Mouse (Mus musculus) limb, embryonic 11.5 days (tissue): ENCODE data around the gene Dmpk. TPM values are rescaled to one million over a fixed set of nuclear protein-coding genes. Genes with fewer than 3 reads are reported as not detected.
"Not testable (repeated sequence)": the region's sequence is repeated elsewhere in the genome, so short reads cannot be mapped to it uniquely, and the experiment has no call there.

Experiments used
- ATAC-seq: fragments of 200-750 bp; cut with Nextera tagmentation; 2 replicates; pipeline ENCODE4 v1.8.0; 2017; ENCODE audit warnings: low read depth; ENCODE audit not compliant: insufficient number of reproducible peaks, low FRiP score, low TSS enrichment
- DNase-seq: peaks from one replicate; pipeline ENCODE4 v3.0.0-alpha.2; 2015; ENCODE audit warnings: low spot score
- H3K27ac ChIP-seq: fragments of 300-500 bp; sonication (generic); replicated peaks from 2 replicates; pipeline ENCODE4 v1.5.1; 2014; ENCODE audit warnings: low read depth, mild to moderate bottlenecking, low read length
- H3K27me3 ChIP-seq: fragments of 300-500 bp; sonication (generic); 2 replicates; pipeline ENCODE4 v1.6.1; 2014; ENCODE audit warnings: mild to moderate bottlenecking, low read length, mixed read lengths; ENCODE audit not compliant: control insufficient read depth, insufficient read depth
- H3K36me3 ChIP-seq: fragments of 300-500 bp; sonication (generic); 2 replicates; pipeline ENCODE4 v1.6.1; 2014; ENCODE audit warnings: mild to moderate bottlenecking, low read length, moderate library complexity, mixed read lengths; ENCODE audit not compliant: control insufficient read depth, insufficient read depth
- H3K4me1 ChIP-seq: fragments of 300-500 bp; sonication (generic); 2 replicates; pipeline ENCODE4 v1.6.1; 2014; ENCODE audit warnings: low read length, mixed read lengths; ENCODE audit not compliant: control insufficient read depth, insufficient read depth
- H3K4me2 ChIP-seq: fragments of 300-500 bp; sonication (generic); 2 replicates; pipeline ENCODE4 v1.6.1; 2014; ENCODE audit warnings: low read depth, mild to moderate bottlenecking, moderate library complexity; ENCODE audit not compliant: severe bottlenecking
- H3K4me3 ChIP-seq: fragments of 300-500 bp; sonication (generic); 2 replicates; pipeline ENCODE4 v1.5.1; 2014; ENCODE audit warnings: low read depth, low read length
- H3K9ac ChIP-seq: fragments of 300-500 bp; sonication (generic); 2 replicates; pipeline ENCODE4 v1.6.1; 2014; ENCODE audit warnings: mild to moderate bottlenecking, low read length
- H3K9me3 ChIP-seq: fragments of 300-500 bp; sonication (generic); 2 replicates; pipeline ENCODE4 v1.6.1; 2016; ENCODE audit warnings: low read length; ENCODE audit not compliant: control insufficient read depth
- WGBS: fragments of 180-500 bp; shearing (Covaris S2); extraction: QIAGEN DNeasy Blood & Tissue Kit; methylation state at CpG from one replicate; pipeline ENCODE4 v1.1.7; 2014; 5-methylcytosine and 5-hydroxymethylcytosine counted together
- polyA plus RNA-seq: library from polyadenylated mRNA; unstranded; fragments of >200 nt; fragmentation: Nextera tagmentation; extraction: Ambion mirVana; gene quantifications from 2 replicates; pipeline ENCODE4 v1.2.1, GENCODE M21; 2014

Gene Dmpk
- polyA plus RNA-seq, 1 experiment from 2014 or later = 8.6 TPM

DNA sequence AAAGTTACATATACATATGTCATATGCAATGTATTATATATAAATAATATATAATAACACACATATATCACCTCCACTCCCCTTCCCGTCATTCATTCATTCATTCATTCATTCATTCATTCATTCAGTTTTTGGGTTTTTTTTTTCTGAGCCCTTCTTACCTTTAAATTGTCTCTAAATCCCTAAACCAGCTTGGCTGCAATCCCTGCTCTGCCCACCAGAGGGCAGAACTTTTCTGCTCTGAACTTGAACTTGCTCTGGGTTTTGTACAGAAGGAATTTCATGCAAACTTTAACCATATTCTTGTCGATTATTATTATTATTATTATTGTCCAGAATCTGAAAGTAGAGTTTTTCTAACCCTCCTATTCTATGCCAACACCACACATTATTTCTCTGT, 14.9 kb upstream of the Dmpk start:
- Histone ChIP-seq H3K9me3 (peaks cover 5% of the 10 kb centered on the region), H3K27me3 (peaks cover 36% of the 10 kb centered on the region), H3K4me1 (no peaks in the 10 kb centered on the region), H3K4me3 (no peak overlapping the region), H3K4me2 (no peak overlapping the region), H3K36me3 (no peaks in the 10 kb centered on the region), H3K27ac (no peak overlapping the region), H3K9ac (no peak overlapping the region)
- DNase-seq (peak; percentile 88), ATAC-seq (no peak)
- WGBS = 11% methylated on average over 2 of the region's 2 CpGs

GRCm38 (mm10) chr7:19069500-19069899, 14.1 kb upstream of the Dmpk start:
- Histone ChIP-seq H3K9ac (no peak overlapping the region), H3K4me2 (no peak overlapping the region), H3K36me3 (no peaks in the 10 kb centered on the region), H3K4me1 (no peaks in the 10 kb centered on the region), H3K4me3 (no peak overlapping the region), H3K9me3 (peaks cover 5% of the 10 kb centered on the region), H3K27me3 (peaks cover 31% of the 10 kb centered on the region), H3K27ac (no peak overlapping the region)
- no peak for DNase-seq
- ATAC-seq = no peak
- 46% methylated on average over 3 of the region's 3 CpGs for WGBS

DNA sequence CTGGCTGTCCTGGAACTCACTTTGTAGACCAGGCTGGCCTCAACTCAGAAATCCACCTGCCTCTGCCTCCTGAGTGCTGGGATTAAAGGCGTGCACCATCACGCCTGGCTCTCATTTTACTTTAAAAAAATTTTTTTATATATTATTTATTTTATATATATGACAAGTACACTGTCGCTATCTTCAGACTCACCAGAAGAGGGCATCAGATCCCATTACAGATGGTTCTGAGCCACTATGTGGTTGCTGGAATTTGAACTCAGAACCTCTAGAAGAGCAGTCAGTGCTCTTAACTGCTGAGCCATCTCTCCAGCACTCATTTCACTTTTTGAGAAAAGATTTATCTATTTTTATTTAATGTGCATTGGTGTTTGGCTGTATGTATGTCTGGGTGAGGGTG, 12.6 kb upstream of the Dmpk start:
- H3K9ac ChIP-seq, H3K27ac ChIP-seq, H3K4me2 ChIP-seq, H3K4me3 ChIP-seq, ATAC-seq, H3K9me3 ChIP-seq, DNase-seq, H3K36me3 ChIP-seq, H3K4me1 ChIP-seq: not testable (repeated sequence)
- WGBS = 53% methylated on average over 3 of the region's 3 CpGs
- peaks cover 15% of the 10 kb centered on the region for H3K27me3 ChIP-seq

- ATAC-seq (no peak), DNase-seq (no peak)
- no peak overlapping the region for H3K9ac ChIP-seq
- no peak overlapping the region for H3K4me3 ChIP-seq
- no peaks in the 10 kb centered on the region for H3K9me3 ChIP-seq
- 81% methylated on average over 9 of the region's 9 CpGs for WGBS
- H3K4me1 ChIP-seq = peaks cover 13% of the 10 kb centered on the region
- peaks cover 5% of the 10 kb centered on the region; the same call in 1 of the 2 replicates for H3K36me3 ChIP-seq
- no peak overlapping the region for H3K4me2 ChIP-seq
- no peak overlapping the region for H3K27ac ChIP-seq
- no peaks in the 10 kb centered on the region for H3K27me3 ChIP-seq
Observed at GRCm38 (mm10) chr7:19073504-19073903, 10.1 kb upstream of the Dmpk start.

DNA sequence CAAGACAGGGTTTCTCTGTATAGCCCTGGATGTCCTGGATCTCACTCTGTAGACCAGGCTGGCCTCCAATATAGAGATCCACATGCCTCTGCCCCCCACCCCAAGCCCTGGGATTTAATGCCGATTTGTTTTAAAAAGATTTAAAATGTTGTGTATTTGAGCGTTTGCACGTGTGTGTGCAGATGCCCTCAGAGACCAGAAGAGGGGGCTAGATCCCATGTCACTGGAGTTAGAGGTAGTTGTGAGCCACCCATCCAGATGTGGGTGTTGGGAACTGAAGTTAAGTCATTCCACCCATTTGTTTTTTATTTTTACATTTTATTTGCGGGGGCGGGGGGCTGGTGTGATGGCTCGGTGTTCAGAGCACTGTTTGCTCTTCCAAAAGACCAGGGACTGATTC, 9.2 kb upstream of the Dmpk start:
- peaks cover 8% of the 10 kb centered on the region for H3K36me3 ChIP-seq
- DNase-seq (no peak), ATAC-seq (no peak)
- H3K9ac ChIP-seq = no peak overlapping the region
- no peaks in the 10 kb centered on the region for H3K9me3 ChIP-seq
- no peaks in the 10 kb centered on the region for H3K27me3 ChIP-seq
- 92% methylated on average over 6 of the region's 6 CpGs for WGBS
- H3K4me2 ChIP-seq = no peak overlapping the region
- no peak overlapping the region for H3K27ac ChIP-seq
- H3K4me3 ChIP-seq = no peak overlapping the region
- peaks cover 13% of the 10 kb centered on the region for H3K4me1 ChIP-seq

DNA sequence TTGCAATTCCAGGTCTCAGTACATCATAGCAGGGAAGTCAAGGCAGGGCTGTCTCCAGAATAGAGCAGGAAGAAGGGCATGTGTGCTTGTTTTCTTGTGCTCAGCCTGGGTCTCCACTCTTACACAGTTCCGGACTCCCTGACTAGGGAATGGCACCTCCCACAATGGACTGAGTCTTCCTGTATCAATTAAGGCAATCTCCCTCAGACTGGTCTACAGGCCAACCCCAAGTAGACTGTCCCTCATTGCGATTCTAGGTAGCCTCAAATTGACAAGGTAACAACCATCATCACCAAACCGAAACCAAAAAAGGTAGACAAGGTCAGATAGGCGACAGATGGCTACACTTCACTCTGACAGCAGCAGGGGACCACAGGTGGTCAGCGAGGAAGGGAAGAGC, 8.4 kb upstream of the Dmpk start:
- Histone ChIP-seq H3K27ac (no peak overlapping the region), H3K9ac (no peak overlapping the region), H3K4me2 (peak overlapping the region; percentile 35), H3K4me1 (peaks cover 13% of the 10 kb centered on the region), H3K27me3 (no peaks in the 10 kb centered on the region), H3K36me3 (peaks cover 14% of the 10 kb centered on the region), H3K9me3 (no peaks in the 10 kb centered on the region), H3K4me3 (peak overlapping the region; percentile 85; the same call in 1 of the 2 replicates)
- WGBS = 67% methylated on average over 5 of the region's 5 CpGs
- DNase-seq (no peak), ATAC-seq (no peak; the same call in 1 of the 2 replicates)

- DNase-seq (peak; percentile 99), ATAC-seq (peak; percentile 99)
- no peaks in the 10 kb centered on the region for H3K9me3 ChIP-seq
- peaks cover 13% of the 10 kb centered on the region for H3K4me1 ChIP-seq
- peak within 1 kb of the TSS; percentile 85 for H3K4me3 ChIP-seq
- H3K4me2 ChIP-seq = peak within 1 kb of the TSS; percentile 96
- H3K9ac ChIP-seq = peak within 1 kb of the TSS; percentile 97
- H3K27ac ChIP-seq = peak within 1 kb of the TSS; percentile 52; the same call in 1 of the 2 replicates
- H3K36me3 ChIP-seq = peaks cover 20% of the 10 kb centered on the region
- 2% methylated on average over 58 of the region's 91 CpGs for WGBS
- H3K27me3 ChIP-seq = no peaks in the 10 kb centered on the region
Observed at GRCm38 (mm10) chr7:19075723-19076585, 7.7 kb upstream of the Dmpk start, which contains the start of gene Dmwd. Gene Dmwd (plus strand): TSS chr7:19076227.

DNA sequence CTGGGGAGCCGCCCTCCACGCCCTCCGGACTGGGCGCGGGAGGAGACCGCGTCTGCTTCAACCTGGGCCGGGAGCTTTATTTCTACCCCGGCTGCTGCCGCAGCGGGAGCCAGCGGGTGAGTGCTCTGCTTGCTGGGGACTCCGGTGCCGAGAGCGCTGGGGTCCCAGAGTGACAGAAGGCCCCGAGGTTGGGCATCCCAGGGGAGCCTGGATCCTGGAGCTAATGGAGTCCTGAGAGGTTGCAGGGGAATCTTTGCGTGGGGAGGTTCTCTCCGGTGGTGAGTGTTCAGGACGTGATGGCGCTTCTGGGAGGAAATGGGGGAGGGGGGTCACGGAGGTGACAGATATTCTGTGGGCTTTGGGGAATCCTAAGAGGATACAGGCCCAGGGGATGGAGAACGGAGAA, 7.1 kb upstream of the Dmpk start:
- WGBS = under 1% methylated on average over 22 of the region's 22 CpGs
- Histone ChIP-seq H3K4me2 (peak overlapping the region; percentile 96), H3K36me3 (peaks cover 26% of the 10 kb centered on the region), H3K27ac (peak overlapping the region; percentile 52; the same call in 1 of the 2 replicates), H3K4me1 (peaks cover 13% of the 10 kb centered on the region), H3K4me3 (peak overlapping the region; percentile 85), H3K9ac (peak overlapping the region; percentile 97), H3K27me3 (no peaks in the 10 kb centered on the region), H3K9me3 (no peaks in the 10 kb centered on the region)
- peak; percentile 8; the same call in 1 of the 2 replicates for ATAC-seq
- DNase-seq = no peak
